Mouse (Mus musculus) small intestine, adult 2 months (tissue): ENCODE data around the gene Nkx2-4.

Experiments
- CTCF ChIP-seq: fragments of 200-500 bp; IDR thresholded peaks from 2 replicates; pipeline ENCODE4 v1.5.1; 2012; ENCODE audit warnings: low read depth, mild to moderate bottlenecking, control low read depth, inconsistent platforms, low read length, moderate library complexity, mixed read lengths; ENCODE audit not compliant: insufficient replicate concordance, insufficient read length; ENCODE audit errors: extremely low read depth
- POLR2A ChIP-seq: fragments of 200-500 bp; IDR thresholded peaks from 2 replicates; pipeline ENCODE4 v1.6.1; 2012; ENCODE audit warnings: low read depth, mild to moderate bottlenecking, control low read depth, inconsistent platforms, low read length, moderate library complexity

- no peak for TF ChIP-seq POLR2A
- TF ChIP-seq CTCF = no peak
Measured at GRCm38 (mm10) chr2:147067480-147068246, 17.6 kb downstream of the Nkx2-4 start.
